Mouse (Mus musculus) E14TG2a.4 (cell line): Measurements from ENCODE around the gene Lmod2.

Source experiments
- H3K27me3 ChIP-seq: 2 replicates; pipeline ENCODE4 v1.6.1; 2014; ENCODE audit warnings: low read length, control low read depth; ENCODE audit not compliant: insufficient read depth
- H3K36me3 ChIP-seq: 2 replicates; pipeline ENCODE4 v1.6.1; 2014; ENCODE audit warnings: low read length, control low read depth; ENCODE audit not compliant: insufficient read depth
- H3K4me1 ChIP-seq: replicated peaks from 2 replicates; pipeline ENCODE4 v1.6.1; 2014; ENCODE audit warnings: low read depth, low read length, control low read depth
- H3K4me3 ChIP-seq: replicated peaks from 2 replicates; pipeline ENCODE4 v1.5.1; 2014; ENCODE audit warnings: mild to moderate bottlenecking, low read length
- H3K9me3 ChIP-seq: 2 replicates; pipeline ENCODE4 v1.6.1; 2014; ENCODE audit warnings: low read length, control low read depth
- CTCF ChIP-seq: conservative IDR thresholded peaks from 2 replicates; pipeline ENCODE4 v1.5.1; 2014; ENCODE audit warnings: low read length
- NANOG ChIP-seq: IDR thresholded peaks from 2 replicates; pipeline ENCODE4 v1.6.1; 2014; ENCODE audit warnings: borderline replicate concordance, low read length, mixed read lengths
- POU5F1 ChIP-seq: IDR thresholded peaks from 2 replicates; pipeline ENCODE4 v1.6.1; 2014; ENCODE audit warnings: low read length, borderline replicate concordance

The Lmod2 gene

DNA sequence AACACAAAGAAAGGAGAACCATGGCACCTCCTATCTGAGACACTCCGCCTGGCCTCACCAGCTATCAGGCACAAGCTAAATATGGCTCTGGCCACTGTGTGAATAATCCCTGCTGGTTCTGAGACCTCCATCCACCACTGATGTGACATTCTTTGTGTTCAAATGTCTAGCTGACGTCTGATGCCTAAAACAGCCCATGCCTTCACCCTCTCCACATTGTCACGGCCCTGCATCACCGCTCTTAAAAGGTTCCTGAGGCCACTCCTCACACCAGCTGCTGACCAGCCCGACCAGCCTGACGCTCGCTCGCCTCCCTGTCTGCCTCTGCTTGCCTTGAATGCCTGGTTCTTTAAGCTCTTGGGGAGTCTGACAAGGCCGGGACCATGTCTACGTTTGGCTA is at the start of gene Lmod2:
Lmod2 (plus strand) TSS at position 263 of the 400 bp plus-strand sequence.
- no peaks in the 10 kb centered on the region for H3K36me3 ChIP-seq

DNA sequence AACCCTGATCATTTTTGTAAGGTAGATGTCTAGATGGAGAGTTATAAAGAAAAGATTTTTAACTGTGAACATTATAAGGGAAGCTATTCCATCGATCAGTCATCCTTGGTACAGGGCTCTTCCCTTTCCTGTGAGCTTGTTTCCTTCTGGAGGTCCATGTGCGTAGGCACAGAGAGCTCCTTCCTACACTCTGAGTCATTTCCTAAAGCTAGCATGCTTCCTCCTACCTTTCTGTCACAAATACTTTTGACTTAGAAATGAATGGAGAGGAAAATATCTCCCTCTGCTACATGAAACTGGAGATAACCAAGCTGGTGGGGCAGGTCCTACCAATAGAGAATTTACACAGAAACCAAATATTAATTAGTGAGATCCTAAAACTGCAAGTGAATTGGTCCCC is 47.8 kb upstream of the Lmod2 start:
- H3K36me3 ChIP-seq = no peaks in the 10 kb centered on the region
- no peaks in the 10 kb centered on the region for H3K4me1 ChIP-seq
- no peaks in the 10 kb centered on the region for H3K9me3 ChIP-seq
- TF ChIP-seq NANOG (no peak), CTCF (no peak), POU5F1 (no peak)
- no peaks in the 10 kb centered on the region for H3K27me3 ChIP-seq
- H3K4me3 ChIP-seq = no peak overlapping the region

More for the DNA sequence above, at the start of gene Lmod2:
- no peaks in the 10 kb centered on the region for H3K9me3 ChIP-seq
- TF ChIP-seq NANOG (no peak), POU5F1 (no peak), CTCF (no peak)
- H3K4me3 ChIP-seq = no peak within 1 kb of the TSS
- H3K27me3 ChIP-seq = no peaks in the 10 kb centered on the region
- no peaks in the 10 kb centered on the region for H3K4me1 ChIP-seq

DNA sequence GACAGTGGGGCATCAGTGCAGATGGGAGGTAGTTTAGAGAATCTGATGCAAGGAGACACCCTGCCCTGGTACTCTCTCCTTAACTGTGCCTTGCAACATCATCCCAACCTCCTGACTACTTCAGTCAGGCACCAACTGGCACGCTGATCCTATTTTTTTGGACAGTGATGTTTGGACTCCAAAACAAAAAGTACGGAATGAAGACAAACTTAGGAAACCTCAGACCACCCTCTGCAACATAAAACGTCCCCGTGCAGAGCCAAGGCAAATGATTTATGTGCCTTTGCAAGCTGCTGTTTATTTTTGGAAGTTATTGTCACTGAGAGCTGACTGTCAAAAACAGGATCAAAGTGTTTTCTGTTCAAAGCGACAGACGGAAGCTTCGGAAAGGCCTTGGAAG is 45.5 kb upstream of the Lmod2 start:
- Histone ChIP-seq H3K36me3 (no peaks in the 10 kb centered on the region), H3K27me3 (no peaks in the 10 kb centered on the region), H3K4me1 (no peaks in the 10 kb centered on the region), H3K9me3 (no peaks in the 10 kb centered on the region), H3K4me3 (no peak overlapping the region)
- TF ChIP-seq CTCF (no peak), NANOG (no peak), POU5F1 (no peak)

DNA sequence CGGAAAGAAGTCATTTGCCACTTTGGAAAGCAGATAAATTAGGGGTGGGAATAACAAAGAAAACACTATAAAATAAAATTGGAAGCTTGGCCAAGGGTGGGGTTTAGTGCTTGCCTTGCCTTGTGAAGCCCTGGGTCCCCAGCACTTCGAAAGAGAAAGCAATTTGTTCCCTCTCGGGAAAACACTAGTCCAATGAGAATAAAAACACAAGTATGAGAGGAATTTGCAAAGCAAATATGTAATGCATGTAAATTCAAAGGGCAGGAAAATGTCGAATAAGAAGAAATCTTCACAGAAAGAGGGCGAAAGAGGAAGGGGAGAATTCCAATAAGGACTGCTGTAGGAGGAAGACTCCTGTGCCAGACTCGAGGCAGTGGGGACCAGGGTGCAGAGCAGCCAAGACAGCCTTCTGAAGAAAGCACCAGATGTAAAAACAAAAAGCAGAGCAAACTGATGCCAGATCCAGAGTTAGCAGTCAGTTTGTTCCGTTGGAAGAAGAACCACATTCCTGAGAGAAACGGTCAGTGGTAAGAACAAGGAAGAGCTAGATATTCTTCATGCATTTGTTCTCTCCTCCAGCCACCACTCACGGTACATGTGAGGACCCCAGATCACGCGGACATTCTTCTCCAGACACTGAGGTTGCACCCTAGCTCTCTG is 43.0 kb upstream of the Lmod2 start:
- H3K9me3 ChIP-seq = no peaks in the 10 kb centered on the region
- TF ChIP-seq NANOG (no peak), CTCF (no peak), POU5F1 (no peak)
- H3K4me1 ChIP-seq = no peaks in the 10 kb centered on the region
- H3K36me3 ChIP-seq = no peaks in the 10 kb centered on the region
- H3K4me3 ChIP-seq = no peak overlapping the region
- no peaks in the 10 kb centered on the region for H3K27me3 ChIP-seq

DNA sequence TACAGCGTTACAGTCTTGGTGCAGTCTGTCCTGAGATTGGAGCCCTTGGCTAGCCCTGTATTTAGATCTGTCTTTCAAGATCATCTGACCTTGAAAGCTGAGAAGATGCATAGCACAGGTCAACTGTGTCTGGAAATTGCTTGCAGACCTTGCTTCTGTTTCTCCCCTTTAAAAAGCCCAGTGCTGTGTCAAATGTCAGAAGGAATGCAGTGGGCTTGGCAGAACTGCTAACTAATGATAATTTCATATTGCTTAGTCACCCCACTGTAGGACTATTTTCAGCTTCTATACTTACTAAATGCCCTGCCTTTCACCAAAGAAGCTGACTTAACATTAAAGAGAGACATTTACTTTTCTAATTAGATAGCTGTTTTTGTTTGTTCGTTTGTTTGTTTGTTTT is 42.1 kb upstream of the Lmod2 start:
- H3K27me3 ChIP-seq = no peaks in the 10 kb centered on the region
- TF ChIP-seq CTCF (no peak), NANOG (no peak), POU5F1 (no peak)

DNA sequence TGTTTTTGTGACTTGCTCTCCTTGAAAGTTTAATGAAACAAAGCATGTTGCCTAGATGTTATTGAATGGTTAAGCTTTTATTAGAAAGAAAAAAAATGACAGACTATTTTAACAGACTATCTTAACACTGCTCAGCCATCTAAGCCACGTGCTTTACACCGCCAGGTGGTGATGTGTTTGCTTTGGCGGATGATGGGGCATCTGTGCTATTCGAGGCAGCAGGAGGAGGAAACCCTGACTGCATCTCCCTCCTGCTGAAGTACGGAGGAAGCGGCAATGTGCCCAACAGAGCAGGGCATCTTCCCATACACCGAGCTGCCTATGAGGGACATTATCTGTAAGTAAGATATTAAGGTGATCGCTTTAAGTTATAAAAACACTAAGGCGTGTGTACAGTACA is 33.5 kb upstream of the Lmod2 start:
- Histone ChIP-seq H3K9me3 (no peaks in the 10 kb centered on the region), H3K27me3 (no peaks in the 10 kb centered on the region), H3K4me3 (no peak overlapping the region), H3K36me3 (no peaks in the 10 kb centered on the region), H3K4me1 (no peaks in the 10 kb centered on the region)
- TF ChIP-seq CTCF = no peak
- no peak for TF ChIP-seq NANOG
- no peak for TF ChIP-seq POU5F1

More for the DNA sequence above, 42.1 kb upstream of the Lmod2 start:
- Histone ChIP-seq H3K36me3 (no peaks in the 10 kb centered on the region), H3K4me1 (no peaks in the 10 kb centered on the region), H3K4me3 (no peak overlapping the region), H3K9me3 (no peaks in the 10 kb centered on the region)

DNA sequence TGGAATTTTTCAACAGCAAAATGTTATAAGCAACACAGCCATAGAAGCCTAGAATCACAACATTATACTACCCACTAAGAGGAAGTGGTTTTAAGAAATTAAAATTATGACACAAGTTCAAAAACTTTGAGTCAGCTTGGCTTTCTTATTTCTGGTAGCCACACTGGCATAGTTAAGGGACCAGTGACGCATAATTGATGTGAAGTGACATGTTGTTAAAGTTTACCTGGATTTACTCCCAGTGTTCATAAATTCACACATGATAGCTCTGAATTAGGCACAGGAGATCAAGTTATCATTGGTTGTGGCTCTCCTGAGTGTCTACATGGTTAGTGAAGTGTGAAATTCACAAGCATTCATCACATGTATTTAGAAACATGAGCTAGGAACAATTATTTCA is 32.7 kb upstream of the Lmod2 start:
- Histone ChIP-seq H3K4me3 (no peak overlapping the region), H3K27me3 (no peaks in the 10 kb centered on the region), H3K4me1 (no peaks in the 10 kb centered on the region), H3K9me3 (no peaks in the 10 kb centered on the region), H3K36me3 (no peaks in the 10 kb centered on the region)
- no peak for TF ChIP-seq NANOG
- no peak for TF ChIP-seq CTCF
- no peak for TF ChIP-seq POU5F1

DNA sequence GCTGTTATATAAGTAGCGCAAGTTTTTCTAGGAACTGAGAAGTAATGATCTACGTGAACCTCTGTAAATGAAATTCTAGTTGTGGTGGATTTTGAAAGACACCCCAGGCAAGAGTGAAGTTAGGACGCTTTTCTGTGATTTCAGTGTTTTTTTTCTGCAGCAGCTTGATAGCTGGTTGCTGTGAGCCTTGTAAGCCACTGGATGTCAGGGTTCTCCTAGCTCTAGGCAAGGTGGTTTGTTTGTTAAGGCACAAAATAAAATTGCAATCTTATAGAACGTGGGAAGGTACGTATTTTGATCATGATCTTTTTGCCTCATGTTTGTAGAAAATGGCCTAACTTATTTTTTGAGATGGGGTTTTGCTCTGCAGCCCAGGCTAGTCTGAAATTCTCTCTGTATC is 28.6 kb upstream of the Lmod2 start:
- H3K27me3 ChIP-seq = no peaks in the 10 kb centered on the region
- H3K36me3 ChIP-seq = no peaks in the 10 kb centered on the region
- no peaks in the 10 kb centered on the region for H3K4me1 ChIP-seq
- H3K9me3 ChIP-seq = peaks cover 4% of the 10 kb centered on the region; the same call in 1 of the 2 replicates
- TF ChIP-seq CTCF (no peak), NANOG (no peak), POU5F1 (no peak)
- no peak overlapping the region for H3K4me3 ChIP-seq

DNA sequence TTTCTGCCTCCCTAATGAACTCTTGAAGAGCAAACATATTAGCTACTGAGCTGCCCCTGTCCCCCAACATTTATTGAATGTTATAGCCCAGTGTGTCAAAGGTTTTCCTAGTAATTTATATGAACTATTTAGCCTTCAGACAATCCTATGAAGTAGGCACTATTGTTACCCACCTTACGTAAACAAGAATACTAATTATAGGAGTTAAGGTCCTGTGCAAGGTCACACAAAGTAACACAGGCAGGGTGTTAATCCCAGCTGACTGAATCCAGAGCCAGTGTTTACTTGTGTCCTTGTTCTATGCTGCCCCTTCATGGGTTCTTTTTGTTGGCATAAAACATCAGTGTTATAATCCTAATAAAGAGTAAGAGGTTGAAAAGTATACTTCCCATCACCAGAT is 27.9 kb upstream of the Lmod2 start:
- Histone ChIP-seq H3K4me3 (no peak overlapping the region), H3K27me3 (no peaks in the 10 kb centered on the region), H3K9me3 (peaks cover 7% of the 10 kb centered on the region), H3K36me3 (no peaks in the 10 kb centered on the region), H3K4me1 (no peaks in the 10 kb centered on the region)
- TF ChIP-seq NANOG (no peak), CTCF (no peak), POU5F1 (no peak)
